Mouse (Mus musculus): ENCODE data around the gene Elavl2.

GRCm38 (mm10) chr4:91391987-91392598, 8.5 kb downstream of the Elavl2 start:
- TF ChIP-seq CTCF (IDR thresholded peaks at IDR 0.05; ENCODE audit: low read depth, low read length) (no peak), GATA1 (IDR thresholded peaks at IDR 0.05; ENCODE audit: borderline replicate concordance, low read length) (no peak), POLR2AphosphoS5 (IDR thresholded peaks at IDR 0.05; ENCODE audit: insufficient replicate concordance, low read depth, low read length) (no peak)
